Mouse (Mus musculus) embryonic facial prominence, embryonic 10.5 days (tissue): ENCODE measurements around the gene Hcrtr1. TPM values are rescaled to one million over a fixed set of nuclear protein-coding genes. Genes with fewer than 3 reads are reported as not detected.
A peak's percentile ranks its signal among the peaks of the same experiment; 100 is the strongest.

Experiments
- DNase-seq: peaks from one replicate; pipeline ENCODE4 v3.0.0-alpha.2; 2017; ENCODE audit warnings: low spot score
- H3K27ac ChIP-seq: fragments of 300-500 bp; sonication (generic); replicated peaks from 2 replicates; pipeline ENCODE4 v1.5.1; 2016; ENCODE audit warnings: mild to moderate bottlenecking
- H3K27me3 ChIP-seq: fragments of 300-500 bp; sonication (generic); replicated peaks from 2 replicates; pipeline ENCODE4 v1.6.1; 2016; ENCODE audit warnings: low read depth, mild to moderate bottlenecking; ENCODE audit not compliant: poor library complexity, severe bottlenecking
- H3K36me3 ChIP-seq: fragments of 300-500 bp; sonication (generic); replicated peaks from 2 replicates; pipeline ENCODE4 v1.6.1; 2016; ENCODE audit warnings: mild to moderate bottlenecking, moderate library complexity
- H3K4me1 ChIP-seq: fragments of 300-500 bp; sonication (generic); 2 replicates; pipeline ENCODE4 v1.6.1; 2016
- H3K4me3 ChIP-seq: fragments of 300-500 bp; sonication (generic); 2 replicates; pipeline ENCODE4 v1.5.1; 2016; ENCODE audit warnings: mild to moderate bottlenecking, moderate library complexity
- H3K9me3 ChIP-seq: fragments of 300-500 bp; sonication (generic); 2 replicates; pipeline ENCODE4 v1.6.1; 2016; ENCODE audit warnings: mild to moderate bottlenecking
- WGBS: fragments of 180-500 bp; shearing (Covaris S2); methylation state at CpG from one replicate; pipeline ENCODE4 v1.1.7; 2016; 5-methylcytosine and 5-hydroxymethylcytosine counted together
- polyA plus RNA-seq: library from polyadenylated mRNA; unstranded; fragments of >200 nt; fragmentation: Nextera tagmentation; extraction: Ambion mirVana; gene quantifications from 2 replicates; pipeline ENCODE4 v1.2.1, GENCODE M21; 2016

The Hcrtr1 gene
- polyA plus RNA-seq, 1 experiment from 2014 or later: 0.21 TPM

- H3K27me3 ChIP-seq: peaks cover 71% of the 10 kb centered on the region
- H3K36me3 ChIP-seq: no peaks in the 10 kb centered on the region; the same call in 1 of the 2 replicates
- H3K4me1 ChIP-seq: peaks cover 70% of the 10 kb centered on the region
- 0 out of 2 replicates have a peak overlapping the region, but pooled peaks have one; percentile 1 for H3K27ac ChIP-seq
- DNase-seq: no peak
- WGBS: 82% methylated on average over 8 of the region's 8 CpGs
- no peak overlapping the region for H3K4me3 ChIP-seq
- no peaks in the 10 kb centered on the region for H3K9me3 ChIP-seq
These were observed 27.4 kb upstream of the Hcrtr1 start for GRCm38 (mm10) chr4:130166592-130166991.

GRCm38 (mm10) chr4:130166061-130166460 lies 26.9 kb upstream of the Hcrtr1 start:
- H3K27ac ChIP-seq: peak overlapping the region; percentile 30; the same call in 1 of the 2 replicates
- no peaks in the 10 kb centered on the region; the same call in 1 of the 2 replicates for H3K36me3 ChIP-seq
- H3K27me3 ChIP-seq: peaks cover 76% of the 10 kb centered on the region
- DNase-seq: no peak
- peaks cover 69% of the 10 kb centered on the region for H3K4me1 ChIP-seq
- WGBS: 78% methylated on average over 18 of the region's 18 CpGs
- no peaks in the 10 kb centered on the region for H3K9me3 ChIP-seq
- no peak overlapping the region for H3K4me3 ChIP-seq

GRCm38 (mm10) chr4:130164121-130164520 lies 25.0 kb upstream of the Hcrtr1 start:
- H3K27me3 ChIP-seq: peaks cover 95% of the 10 kb centered on the region
- no peak for DNase-seq
- no peak overlapping the region for H3K4me3 ChIP-seq
- no peaks in the 10 kb centered on the region for H3K9me3 ChIP-seq
- peaks cover 62% of the 10 kb centered on the region for H3K4me1 ChIP-seq
- no peaks in the 10 kb centered on the region; the same call in 1 of the 2 replicates for H3K36me3 ChIP-seq
- 71% methylated on average over 6 of the region's 6 CpGs for WGBS
- H3K27ac ChIP-seq: peak overlapping the region; percentile 84; the same call in 1 of the 2 replicates

- H3K4me1 ChIP-seq: peaks cover 55% of the 10 kb centered on the region
- H3K36me3 ChIP-seq: no peaks in the 10 kb centered on the region; the same call in 1 of the 2 replicates
- no peaks in the 10 kb centered on the region for H3K9me3 ChIP-seq
- H3K27ac ChIP-seq: peak overlapping the region; percentile 84
- WGBS: 2% methylated on average over 20 of the region's 20 CpGs
- DNase-seq: peak; percentile 60
- peak overlapping the region; percentile 48 for H3K4me3 ChIP-seq
- peaks cover 91% of the 10 kb centered on the region for H3K27me3 ChIP-seq
These were observed 24.3 kb upstream of the Hcrtr1 start for GRCm38 (mm10) chr4:130163391-130163861.

- Histone ChIP-seq H3K4me3 (no peak overlapping the region), H3K27ac (no peak overlapping the region; the same call in 1 of the 2 replicates), H3K36me3 (no peaks in the 10 kb centered on the region; the same call in 1 of the 2 replicates), H3K9me3 (no peaks in the 10 kb centered on the region), H3K27me3 (peaks cover 72% of the 10 kb centered on the region), H3K4me1 (peaks cover 41% of the 10 kb centered on the region)
- DNase-seq: no peak
- WGBS: 24% methylated on average over 4 of the region's 4 CpGs
These were observed 22.2 kb upstream of the Hcrtr1 start for GRCm38 (mm10) chr4:130161349-130161748.

GRCm38 (mm10) chr4:130156812-130157371 lies 17.7 kb upstream of the Hcrtr1 start:
- no peaks in the 10 kb centered on the region for H3K9me3 ChIP-seq
- no peak for DNase-seq
- no peak overlapping the region for H3K4me3 ChIP-seq
- H3K27me3 ChIP-seq: peaks cover 52% of the 10 kb centered on the region
- WGBS: 74% methylated on average over 12 of the region's 12 CpGs
- peaks cover 17% of the 10 kb centered on the region; the same call in 1 of the 2 replicates for H3K4me1 ChIP-seq
- H3K36me3 ChIP-seq: no peaks in the 10 kb centered on the region
- no peak overlapping the region for H3K27ac ChIP-seq

- Histone ChIP-seq H3K9me3 (no peaks in the 10 kb centered on the region), H3K4me3 (no peak overlapping the region), H3K36me3 (no peaks in the 10 kb centered on the region), H3K27ac (no peak overlapping the region), H3K4me1 (peaks cover 11% of the 10 kb centered on the region; the same call in 1 of the 2 replicates), H3K27me3 (peaks cover 36% of the 10 kb centered on the region)
- no peak for DNase-seq
- WGBS: 78% methylated on average over 3 of the region's 3 CpGs
These were observed 15.1 kb upstream of the Hcrtr1 start for GRCm38 (mm10) chr4:130154250-130154649.

- Histone ChIP-seq H3K4me3 (no peak overlapping the region), H3K4me1 (peaks cover 4% of the 10 kb centered on the region; the same call in 1 of the 2 replicates), H3K27me3 (peaks cover 34% of the 10 kb centered on the region), H3K27ac (no peak overlapping the region), H3K9me3 (0 out of 2 replicates have a peak, but pooled peaks cover 4% of the 10 kb centered on the region), H3K36me3 (no peaks in the 10 kb centered on the region)
- DNase-seq: no peak
- WGBS: 85% methylated on average over 10 of the region's 10 CpGs
These were observed 9.2 kb upstream of the Hcrtr1 start for GRCm38 (mm10) chr4:130148405-130148804.

GRCm38 (mm10) chr4:130141786-130142185 lies 2.6 kb upstream of the Hcrtr1 start:
- DNase-seq: no peak
- Histone ChIP-seq H3K27me3 (peaks cover 70% of the 10 kb centered on the region), H3K9me3 (0 out of 2 replicates have a peak, but pooled peaks cover 4% of the 10 kb centered on the region), H3K36me3 (no peaks in the 10 kb centered on the region), H3K27ac (no peak overlapping the region), H3K4me1 (peaks cover 21% of the 10 kb centered on the region), H3K4me3 (no peak overlapping the region)
- 73% methylated on average over 3 of the region's 3 CpGs for WGBS

GRCm38 (mm10) chr4:130140992-130141402 lies 1.8 kb upstream of the Hcrtr1 start:
- Histone ChIP-seq H3K4me1 (peaks cover 21% of the 10 kb centered on the region), H3K27me3 (peaks cover 77% of the 10 kb centered on the region), H3K27ac (no peak overlapping the region), H3K9me3 (0 out of 2 replicates have a peak, but pooled peaks cover 4% of the 10 kb centered on the region), H3K36me3 (no peaks in the 10 kb centered on the region), H3K4me3 (no peak overlapping the region)
- 71% methylated on average over 9 of the region's 9 CpGs for WGBS
- no peak for DNase-seq

- Histone ChIP-seq H3K4me1 (peaks cover 42% of the 10 kb centered on the region), H3K9me3 (no peaks in the 10 kb centered on the region), H3K27ac (no peak overlapping the region; the same call in 1 of the 2 replicates), H3K27me3 (peaks cover 79% of the 10 kb centered on the region), H3K36me3 (no peaks in the 10 kb centered on the region), H3K4me3 (peak overlapping the region; percentile 57)
- under 1% methylated on average over 57 of the region's 57 CpGs for WGBS
- peak; percentile 92 for DNase-seq
These were observed 532 bp downstream of the Hcrtr1 start for GRCm38 (mm10) chr4:130138441-130139213.

GRCm38 (mm10) chr4:130133399-130133798 lies 5.8 kb downstream of the Hcrtr1 start:
- Histone ChIP-seq H3K27me3 (peaks cover 37% of the 10 kb centered on the region), H3K36me3 (no peaks in the 10 kb centered on the region; the same call in 1 of the 2 replicates), H3K9me3 (no peaks in the 10 kb centered on the region), H3K4me1 (peaks cover 47% of the 10 kb centered on the region), H3K4me3 (no peak overlapping the region), H3K27ac (no peak overlapping the region)
- WGBS: 68% methylated on average over 6 of the region's 6 CpGs
- DNase-seq: no peak
